Mouse (Mus musculus): ENCODE data around the gene Ssr2. TPM values are rescaled to one million over a fixed set of nuclear protein-coding genes. Genes with fewer than 3 reads are reported as not detected.

The Ssr2 gene
- total and polyA plus RNA-seq, 2 experiments from 2014 or later, result 196 to 236 TPM

GRCm38 (mm10) chr3:88530082-88530864 is 45.4 kb upstream of the Ssr2 start:
- ATAC-seq (ENCODE audit: low FRiP score), result no peak
- Histone ChIP-seq H3K27me3 (ENCODE audit: insufficient read depth, low read length) (no peaks in the 10 kb centered on the region), H3K9me3 (ENCODE audit: low read length) (no peaks in the 10 kb centered on the region), H3K4me3 (ENCODE audit: low read depth, low read length) (peak overlapping the region; percentile 48), H3K9ac (replicated peaks; ENCODE audit: low read length, poor library complexity, severe bottlenecking) (peak overlapping the region; percentile 70), H3K4me2 (ENCODE audit: low read depth, low read length, poor library complexity, severe bottlenecking) (peak overlapping the region; percentile 84), H3K36me3 (ENCODE audit: insufficient read depth, low read length) (peaks cover 1% of the 10 kb centered on the region; the same call in 1 of the 2 replicates), H3K27ac (ENCODE audit: low read depth, low read length) (0 out of 2 replicates have a peak overlapping the region, but pooled peaks have one; percentile 8), H3K4me1 (ENCODE audit: insufficient read depth, low read length) (peaks cover 24% of the 10 kb centered on the region)
- 6% methylated on average over 11 of the region's 11 CpGs for WGBS
- DNase-seq (ENCODE audit: low spot score), result no peak
- no peak for TF ChIP-seq CTCF (IDR thresholded peaks at IDR 0.05)

GRCm38 (mm10) chr3:88531348-88532298 is 44.1 kb upstream of the Ssr2 start:
- Histone ChIP-seq H3K4me1 (ENCODE audit: insufficient read depth, low read length) (peaks cover 32% of the 10 kb centered on the region), H3K9me3 (ENCODE audit: low read length) (no peaks in the 10 kb centered on the region), H3K4me2 (ENCODE audit: low read depth, low read length, poor library complexity, severe bottlenecking) (peak overlapping the region; percentile 84), H3K36me3 (ENCODE audit: insufficient read depth, low read length) (peaks cover 6% of the 10 kb centered on the region; the same call in 1 of the 2 replicates), H3K9ac (replicated peaks; ENCODE audit: low read length, poor library complexity, severe bottlenecking) (peak overlapping the region; percentile 70), H3K27ac (ENCODE audit: low read depth, low read length) (peak overlapping the region; percentile 84), H3K4me3 (ENCODE audit: low read depth, low read length) (peak overlapping the region; percentile 48), H3K27me3 (ENCODE audit: insufficient read depth, low read length) (no peaks in the 10 kb centered on the region)
- 1% methylated on average over 42 of the region's 63 CpGs for WGBS
- TF ChIP-seq CTCF (IDR thresholded peaks at IDR 0.05), result no peak
- DNase-seq (ENCODE audit: low spot score), result peak; percentile 91
- peak; percentile 78 for ATAC-seq (ENCODE audit: low FRiP score)

- DNase-seq (ENCODE audit: low spot score), result peak; percentile 35
- Histone ChIP-seq H3K36me3 (ENCODE audit: insufficient read depth, low read length) (peaks cover 11% of the 10 kb centered on the region; the same call in 1 of the 2 replicates), H3K4me1 (ENCODE audit: insufficient read depth, low read length) (peaks cover 37% of the 10 kb centered on the region), H3K4me3 (ENCODE audit: low read depth, low read length) (peak within 1 kb of the TSS; percentile 48), H3K27me3 (ENCODE audit: insufficient read depth, low read length) (no peaks in the 10 kb centered on the region), H3K9me3 (ENCODE audit: low read length) (no peaks in the 10 kb centered on the region), H3K27ac (ENCODE audit: low read depth, low read length) (peak within 1 kb of the TSS; percentile 84), H3K9ac (replicated peaks; ENCODE audit: low read length, poor library complexity, severe bottlenecking) (peak within 1 kb of the TSS; percentile 70), H3K4me2 (ENCODE audit: low read depth, low read length, poor library complexity, severe bottlenecking) (peak within 1 kb of the TSS; percentile 84)
- peak; percentile 15 for ATAC-seq (ENCODE audit: low FRiP score)
- 0% methylated on average over 7 of the region's 31 CpGs for WGBS
- no peak for TF ChIP-seq CTCF (IDR thresholded peaks at IDR 0.05)
Observed at GRCm38 (mm10) chr3:88532299-88532674, 43.4 kb upstream of the Ssr2 start, which contains the start of gene Mex3a. Mex3a (plus strand) TSS chr3:88532395.

- Histone ChIP-seq H3K27ac (ENCODE audit: low read depth, low read length) (peak overlapping the region; percentile 84), H3K9ac (replicated peaks; ENCODE audit: low read length, poor library complexity, severe bottlenecking) (peak overlapping the region; percentile 70), H3K4me2 (ENCODE audit: low read depth, low read length, poor library complexity, severe bottlenecking) (peak overlapping the region; percentile 84), H3K4me3 (ENCODE audit: low read depth, low read length) (peak overlapping the region; percentile 48), H3K36me3 (ENCODE audit: insufficient read depth, low read length) (peaks cover 14% of the 10 kb centered on the region), H3K4me1 (ENCODE audit: insufficient read depth, low read length) (peaks cover 31% of the 10 kb centered on the region), H3K27me3 (ENCODE audit: insufficient read depth, low read length) (no peaks in the 10 kb centered on the region), H3K9me3 (ENCODE audit: low read length) (no peaks in the 10 kb centered on the region)
- peak; percentile 51 for DNase-seq (ENCODE audit: low spot score)
- ATAC-seq (ENCODE audit: low FRiP score), result peak; percentile 18; the same call in 1 of the 2 replicates
- WGBS, result under 1% methylated on average over 31 of the region's 40 CpGs
- TF ChIP-seq CTCF (IDR thresholded peaks at IDR 0.05), result no peak
Observed at GRCm38 (mm10) chr3:88532689-88533511, 42.8 kb upstream of the Ssr2 start.

GRCm38 (mm10) chr3:88533706-88534105 is 42.0 kb upstream of the Ssr2 start:
- no peaks in the 10 kb centered on the region for H3K27me3 ChIP-seq (ENCODE audit: insufficient read depth, low read length)
- H3K9me3 ChIP-seq (ENCODE audit: low read length), result no peaks in the 10 kb centered on the region
- peak overlapping the region; percentile 84 for H3K27ac ChIP-seq (ENCODE audit: low read depth, low read length)
- peak overlapping the region; percentile 84 for H3K4me2 ChIP-seq (ENCODE audit: low read depth, low read length, poor library complexity, severe bottlenecking)
- no peak for TF ChIP-seq CTCF (IDR thresholded peaks at IDR 0.05)
- H3K4me1 ChIP-seq (ENCODE audit: insufficient read depth, low read length), result peaks cover 29% of the 10 kb centered on the region
- peak overlapping the region; percentile 48 for H3K4me3 ChIP-seq (ENCODE audit: low read depth, low read length)
- peak overlapping the region; percentile 70 for H3K9ac ChIP-seq (replicated peaks; ENCODE audit: low read length, poor library complexity, severe bottlenecking)
- peaks cover 22% of the 10 kb centered on the region for H3K36me3 ChIP-seq (ENCODE audit: insufficient read depth, low read length)
- 0% methylated on average over 4 of the region's 5 CpGs for WGBS
- no peak; the same call in 1 of the 2 replicates for ATAC-seq (ENCODE audit: low FRiP score)
- no peak for DNase-seq (ENCODE audit: low spot score)
